Mouse (Mus musculus) neutrophil, adult 65 days (primary cell): ENCODE results near the gene Vmn1r173. TPM values are rescaled to one million over a fixed set of nuclear protein-coding genes. Genes with fewer than 3 reads are reported as not detected.

Experiments
- total RNA-seq: library from RNA; stranded (reverse); gene quantifications from 2 replicates; pipeline ENCODE4 v1.2.4, GENCODE M21; 2023

Vmn1r173 gene
- not detected in 2 replicates for total RNA-seq

GRCm38 (mm10) chr7:23700403-23700802 lies at the start of gene Vmn1r173:
Gene Vmn1r173, plus strand, starts transcription at chr7:23700703.

GRCm38 (mm10) chr7:23658016-23658415 lies 42.5 kb upstream of the Vmn1r173 start, which contains the start of gene Vmn1r172:
Gene Vmn1r172, plus strand, starts transcription at chr7:23658316.

GRCm38 (mm10) chr7:23751970-23752369 lies 51.5 kb downstream of the Vmn1r173 start, which contains the start of gene Vmn1r174:
Gene Vmn1r174, plus strand, starts transcription at chr7:23752270.

Other genes starting within 250 kb of the Vmn1r173 start
- not detected in 2 replicates for gene Vmn1r167, start 193.5 kb upstream of the Vmn1r173 start, total RNA-seq
- not detected in 2 replicates for gene Vmn1r168, start 161.0 kb upstream of the Vmn1r173 start, total RNA-seq
- gene Vmn1r169, start 125.2 kb upstream of the Vmn1r173 start, total RNA-seq, result not detected in 2 replicates
- not detected in 2 replicates for gene Vmn1r170, start 94.5 kb upstream of the Vmn1r173 start, total RNA-seq
- not detected in 2 replicates for gene Vmn1r171, start 70.0 kb upstream of the Vmn1r173 start, total RNA-seq
- gene Vmn1r172, start 42.4 kb upstream of the Vmn1r173 start, total RNA-seq, result not detected in 2 replicates
- not detected in 2 replicates for gene Vmn1r174, start 51.6 kb downstream of the Vmn1r173 start, total RNA-seq
- not detected in 2 replicates for gene Vmn1r175, start 109.9 kb downstream of the Vmn1r173 start, total RNA-seq
- gene Vmn1r176, start 136.7 kb downstream of the Vmn1r173 start, total RNA-seq, result not detected in 2 replicates
- gene Vmn1r177, start 165.7 kb downstream of the Vmn1r173 start, total RNA-seq, result not detected in 2 replicates
- gene Vmn1r178, start 191.3 kb downstream of the Vmn1r173 start, total RNA-seq, result not detected in 2 replicates
- not detected in 2 replicates for gene Vmn1r179, start 226.3 kb downstream of the Vmn1r173 start, total RNA-seq
- gene Vmn1r180, start 249.9 kb downstream of the Vmn1r173 start, total RNA-seq, result not detected in 2 replicates